Mouse (Mus musculus) C2C12 (cell line): ENCODE measurements around the gene Phb2. TPM values are rescaled to one million over a fixed set of nuclear protein-coding genes. Genes with fewer than 3 reads are reported as not detected.

ENCODE experiments used
- H3K27me3 ChIP-seq: one replicate; pipeline ENCODE4 v1.6.1; 2011; ENCODE audit not compliant: control insufficient read depth, insufficient read depth, insufficient read length
- H3K36me3 ChIP-seq: one replicate; pipeline ENCODE4 v1.6.1; 2011; ENCODE audit not compliant: control insufficient read depth, insufficient read depth
- H3K4me3 ChIP-seq: one replicate; pipeline ENCODE4 v1.5.1; 2011; ENCODE audit warnings: mild to moderate bottlenecking, control low read depth; ENCODE audit not compliant: poor library complexity, insufficient read depth, severe bottlenecking
- H3K79me2 ChIP-seq: one replicate; pipeline ENCODE4 v1.6.1; 2011; ENCODE audit not compliant: control insufficient read depth, insufficient read depth
- H3K79me3 ChIP-seq: one replicate; pipeline ENCODE4 v1.6.1; 2011; ENCODE audit warnings: low read depth, control low read depth
- H3ac ChIP-seq: one replicate; pipeline ENCODE3; 2011; ENCODE audit warnings: low read depth; ENCODE audit not compliant: control insufficient read depth, insufficient read length
- CEBPB ChIP-seq: IDR thresholded peaks from one replicate; pipeline ENCODE4 v1.6.1; 2011; ENCODE audit warnings: low read depth, mild to moderate bottlenecking, control low read depth, moderate library complexity
- CTCF ChIP-seq: IDR thresholded peaks from one replicate; pipeline ENCODE4 v1.5.1; 2011; ENCODE audit not compliant: control insufficient read depth, insufficient read depth, insufficient read length
- FOSL1 ChIP-seq: IDR thresholded peaks from one replicate; pipeline ENCODE4 v1.8.0; 2011; ENCODE audit warnings: mild to moderate bottlenecking, low read length; ENCODE audit not compliant: poor library complexity, insufficient read depth, severe bottlenecking
- MAX ChIP-seq: IDR thresholded peaks from one replicate; pipeline ENCODE4 v1.6.1; 2011; ENCODE audit warnings: mild to moderate bottlenecking, control low read depth
- MYOD1 ChIP-seq: IDR thresholded peaks from one replicate; pipeline ENCODE4 v1.6.1; 2011; ENCODE audit warnings: low read depth; ENCODE audit not compliant: control insufficient read depth, insufficient read length
- MYOG ChIP-seq: IDR thresholded peaks from one replicate; pipeline ENCODE4 v1.6.1; 2011; ENCODE audit not compliant: control insufficient read depth, insufficient read length; ENCODE audit errors: extremely low read depth
- USF1 ChIP-seq: IDR thresholded peaks from one replicate; pipeline ENCODE4 v1.6.1; 2011; ENCODE audit warnings: low read depth, mild to moderate bottlenecking, control low read depth, moderate library complexity
- polyA plus RNA-seq: library from polyadenylated mRNA; unstranded; fragments of >200 nt; fragmentation: generic; extraction: Trizol; gene quantifications from one replicate; pipeline ENCODE4 v1.2.1, GENCODE M21; 2012; ENCODE audit warnings: missing spikeins

Phb2 gene
- polyA plus RNA-seq, 1 experiment: 456 TPM

DNA sequence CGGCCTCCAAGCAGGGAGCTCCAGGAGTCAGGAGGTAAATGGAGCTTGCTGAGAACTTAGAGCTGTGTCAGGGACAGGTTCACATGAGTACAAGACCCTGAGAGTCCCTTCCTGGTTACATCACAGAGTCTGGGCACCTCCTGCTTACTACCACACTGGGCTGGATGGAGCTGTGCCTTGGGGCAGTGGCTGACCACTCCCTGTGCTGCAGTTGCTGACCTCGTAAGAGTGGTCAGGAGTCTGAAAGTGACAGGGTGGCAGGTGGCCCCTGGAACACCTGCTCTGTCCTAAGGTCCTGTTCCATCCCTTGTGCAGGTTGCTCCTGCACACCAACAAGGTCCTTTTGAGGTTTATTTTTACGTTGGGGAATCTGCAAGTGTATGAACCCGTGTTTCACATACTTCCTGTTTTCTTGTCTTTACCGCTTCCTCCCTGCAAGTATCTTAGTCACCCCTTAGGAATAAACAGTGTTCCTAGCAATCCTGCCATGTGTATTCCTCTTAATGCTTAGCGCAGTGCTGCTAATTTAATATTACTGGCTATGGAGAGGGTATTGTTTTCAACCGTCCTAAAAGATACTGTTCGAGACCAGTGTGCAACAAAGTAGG is 23.9 kb upstream of the Phb2 start:
- no peaks in the 10 kb centered on the region for H3K79me2 ChIP-seq
- TF ChIP-seq CTCF (no peak), MAX (no peak), MYOG (no peak), USF1 (no peak), FOSL1 (no peak)
- no peak overlapping the region for H3K4me3 ChIP-seq
- H3K27me3 ChIP-seq: no peaks in the 10 kb centered on the region
- no peaks in the 10 kb centered on the region for H3K36me3 ChIP-seq
- H3ac ChIP-seq: no peak overlapping the region
- H3K79me3 ChIP-seq: no peaks in the 10 kb centered on the region

DNA sequence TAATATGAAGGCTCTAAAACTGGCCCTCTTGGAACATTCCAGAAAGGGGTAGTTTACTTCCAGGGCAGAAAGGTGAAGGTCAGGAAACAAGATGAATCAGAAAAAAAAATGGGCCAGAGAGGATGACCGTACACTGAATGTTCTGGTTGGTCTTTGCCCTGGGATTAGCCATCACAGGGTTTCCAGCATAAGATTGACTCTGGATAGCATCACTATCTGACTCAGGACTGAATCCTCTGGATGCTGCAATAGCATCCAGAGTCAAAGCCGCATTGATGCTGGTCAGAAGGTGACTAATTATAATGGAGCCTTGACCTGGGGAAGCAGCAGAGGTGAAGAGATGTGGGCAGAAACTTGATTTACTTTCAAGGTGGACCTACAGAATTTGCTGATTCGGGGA is 23.1 kb upstream of the Phb2 start:
- peaks cover 2% of the 10 kb centered on the region for H3K79me3 ChIP-seq
- no peak overlapping the region for H3ac ChIP-seq
- TF ChIP-seq MYOG (no peak), CEBPB (peak; percentile 18), CTCF (no peak), FOSL1 (no peak), MAX (no peak), USF1 (no peak), MYOD1 (no peak)
- no peaks in the 10 kb centered on the region for H3K79me2 ChIP-seq
- no peaks in the 10 kb centered on the region for H3K27me3 ChIP-seq
- H3K4me3 ChIP-seq: no peak overlapping the region
- no peaks in the 10 kb centered on the region for H3K36me3 ChIP-seq

DNA sequence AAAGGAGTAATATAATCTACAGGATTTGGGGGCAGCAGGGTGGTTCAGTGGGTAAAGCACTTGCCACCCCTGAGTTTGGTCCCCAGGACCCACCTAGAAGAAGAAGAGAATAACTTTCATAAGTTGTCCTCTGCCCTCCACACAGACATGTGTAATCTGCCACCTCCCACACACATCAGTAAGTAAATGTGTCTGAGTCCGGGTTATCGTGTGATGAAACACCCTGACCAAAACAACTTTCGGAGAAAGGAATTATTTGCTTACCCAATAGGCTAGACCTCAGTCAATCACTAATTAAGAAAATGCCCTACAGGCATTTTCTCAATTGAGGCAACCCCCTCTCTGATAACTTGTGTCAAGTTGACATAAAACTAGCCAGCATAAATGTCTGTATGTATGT is 21.6 kb upstream of the Phb2 start:
- Histone ChIP-seq H3K36me3 (no peaks in the 10 kb centered on the region), H3ac (no peak overlapping the region), H3K79me3 (peaks cover 2% of the 10 kb centered on the region), H3K27me3 (no peaks in the 10 kb centered on the region), H3K4me3 (no peak overlapping the region), H3K79me2 (no peaks in the 10 kb centered on the region)
- TF ChIP-seq USF1: no peak
- TF ChIP-seq MYOG: no peak
- no peak for TF ChIP-seq CTCF
- no peak for TF ChIP-seq MAX
- no peak for TF ChIP-seq CEBPB
- TF ChIP-seq MYOD1: no peak
- TF ChIP-seq FOSL1: no peak

DNA sequence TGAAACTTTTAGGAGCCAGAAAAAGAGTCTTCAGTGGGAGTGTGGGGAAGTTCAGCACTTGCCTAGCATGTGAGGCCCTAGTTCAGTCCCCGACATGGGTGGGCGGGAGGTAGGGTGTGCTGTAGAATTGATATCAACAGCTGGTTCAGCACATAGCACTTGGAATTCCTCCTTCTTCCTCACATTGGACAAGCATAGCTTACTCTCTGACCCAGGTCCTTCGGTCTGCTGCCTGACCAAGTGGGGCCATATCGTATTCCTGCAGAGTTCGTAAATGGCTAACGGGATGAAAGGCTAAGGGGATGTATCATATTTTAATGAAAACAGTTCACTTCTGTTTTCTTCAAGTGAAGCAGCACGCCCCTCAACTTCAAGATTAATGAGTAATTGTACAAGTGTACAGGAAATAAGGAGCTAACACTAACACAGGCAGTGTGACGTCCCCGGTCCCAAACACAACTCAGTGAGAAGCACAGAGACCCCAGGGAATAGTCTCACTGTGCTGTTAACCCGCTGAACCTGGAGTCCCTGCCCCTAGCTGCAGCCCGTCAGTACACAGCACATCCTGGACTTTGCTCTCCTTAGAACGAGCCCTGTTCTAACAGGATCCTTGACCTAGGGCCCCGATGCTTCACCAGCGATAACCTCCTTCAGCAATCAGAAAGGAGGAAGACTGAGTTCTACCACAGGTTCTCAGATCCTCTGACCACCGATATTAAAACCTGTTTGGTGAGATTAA is 18.7 kb upstream of the Phb2 start:
- no peak overlapping the region for H3K4me3 ChIP-seq
- TF ChIP-seq CTCF (no peak), FOSL1 (no peak), MYOG (no peak), MAX (no peak), USF1 (no peak), MYOD1 (no peak), CEBPB (no peak)
- H3ac ChIP-seq: no peak overlapping the region
- H3K36me3 ChIP-seq: peaks cover 5% of the 10 kb centered on the region
- H3K79me3 ChIP-seq: peaks cover 2% of the 10 kb centered on the region
- H3K27me3 ChIP-seq: no peaks in the 10 kb centered on the region
- no peaks in the 10 kb centered on the region for H3K79me2 ChIP-seq

DNA sequence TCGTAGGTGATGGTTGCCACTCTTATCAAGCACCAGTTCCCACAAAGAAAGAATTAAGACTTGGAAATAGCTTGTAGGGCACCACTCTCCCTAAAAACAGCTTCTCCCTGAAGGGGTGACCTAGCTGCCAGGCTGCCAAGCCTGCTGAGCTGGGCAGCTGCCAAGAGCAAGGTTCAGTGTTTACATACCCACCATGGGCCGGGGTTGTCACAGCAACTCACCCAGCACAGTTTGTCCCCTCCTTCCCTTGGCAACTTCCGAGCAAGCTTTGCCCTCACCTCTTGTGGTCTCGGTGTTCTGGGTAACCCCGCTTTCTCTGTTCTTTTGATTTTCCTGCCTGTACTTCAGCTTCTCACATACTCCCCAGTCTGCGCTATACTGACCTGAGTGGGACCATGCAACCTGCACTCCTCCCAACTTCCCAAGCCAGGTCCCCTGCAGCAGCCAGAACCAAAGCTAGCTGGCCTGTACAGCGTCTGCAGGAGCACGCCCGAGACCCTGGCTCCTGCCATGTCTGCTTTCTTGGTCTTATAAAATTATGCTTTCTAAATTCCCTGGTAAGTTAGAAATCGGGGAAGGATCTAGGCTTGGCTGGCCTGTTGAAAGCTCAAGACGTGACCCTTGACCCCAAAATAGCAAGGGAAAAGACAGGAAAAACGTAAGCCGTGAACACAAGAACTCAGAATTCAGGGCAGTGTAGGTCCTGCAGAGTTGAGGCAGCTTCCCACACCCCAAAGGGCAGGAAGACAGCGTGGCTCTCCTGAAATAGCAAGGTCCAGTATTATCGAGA is 17.8 kb upstream of the Phb2 start:
- Histone ChIP-seq H3K27me3 (no peaks in the 10 kb centered on the region), H3K36me3 (peaks cover 5% of the 10 kb centered on the region), H3K79me2 (no peaks in the 10 kb centered on the region), H3K4me3 (no peak overlapping the region), H3ac (no peak overlapping the region), H3K79me3 (peaks cover 2% of the 10 kb centered on the region)
- TF ChIP-seq MYOD1 (no peak), MYOG (no peak), MAX (no peak), FOSL1 (no peak), USF1 (no peak), CTCF (no peak), CEBPB (no peak)
